Mouse (Mus musculus): ENCODE results near the gene Dcdc2a. TPM values are rescaled to one million over a fixed set of nuclear protein-coding genes. Genes with fewer than 3 reads are reported as not detected.

The Dcdc2a gene
- polyA plus RNA-seq, 1 experiment from 2014 or later, result 1.5 TPM

- peak overlapping the region; percentile 58 for H3K4me2 ChIP-seq (ENCODE audit: low read depth, low read length)
- H3K9ac ChIP-seq (replicated peaks), result no peak overlapping the region
- H3K4me1 ChIP-seq (ENCODE audit: insufficient read depth), result peaks cover 8% of the 10 kb centered on the region; the same call in 1 of the 2 replicates
- WGBS (ENCODE audit: insufficient replicate concordance), result 14% methylated on average over 15 of the region's 15 CpGs
- no peaks in the 10 kb centered on the region for H3K9me3 ChIP-seq (ENCODE audit: low read length)
- peak; percentile 68 for ATAC-seq
- H3K4me3 ChIP-seq (ENCODE audit: low read depth, low read length), result no peak overlapping the region; the same call in 1 of the 2 replicates
- no peak for TF ChIP-seq EP300 (IDR thresholded peaks at IDR 0.05; ENCODE audit: low read depth)
- TF ChIP-seq CTCF (IDR thresholded peaks at IDR 0.05; ENCODE audit: low read depth), result no peak
- no peaks in the 10 kb centered on the region for H3K27me3 ChIP-seq (ENCODE audit: insufficient read depth, low read length)
- peak; percentile 33 for DNase-seq
- no peaks in the 10 kb centered on the region for H3K36me3 ChIP-seq (replicated peaks; ENCODE audit: insufficient read depth, low read length)
- no peak overlapping the region; the same call in 1 of the 2 replicates for H3K27ac ChIP-seq (ENCODE audit: low read depth)
Measured at GRCm38 (mm10) chr13:25083144-25083572, 27.4 kb downstream of the Dcdc2a start.

GRCm38 (mm10) chr13:25085147-25085546 is 29.3 kb downstream of the Dcdc2a start:
- Histone ChIP-seq H3K4me3 (ENCODE audit: low read depth, low read length) (no peak overlapping the region), H3K4me2 (ENCODE audit: low read depth, low read length) (no peak overlapping the region), H3K36me3 (replicated peaks; ENCODE audit: insufficient read depth, low read length) (no peaks in the 10 kb centered on the region), H3K9me3 (ENCODE audit: low read length) (no peaks in the 10 kb centered on the region), H3K4me1 (ENCODE audit: insufficient read depth) (peaks cover 8% of the 10 kb centered on the region; the same call in 1 of the 2 replicates), H3K27ac (ENCODE audit: low read depth) (no peak overlapping the region), H3K27me3 (ENCODE audit: insufficient read depth, low read length) (no peaks in the 10 kb centered on the region), H3K9ac (replicated peaks) (no peak overlapping the region)
- TF ChIP-seq CTCF (IDR thresholded peaks at IDR 0.05; ENCODE audit: low read depth) (no peak), EP300 (IDR thresholded peaks at IDR 0.05; ENCODE audit: low read depth) (no peak)
- WGBS (ENCODE audit: insufficient replicate concordance), result 83% methylated on average over 7 of the region's 7 CpGs
- DNase-seq, result no peak
- ATAC-seq, result no peak

GRCm38 (mm10) chr13:25091347-25091746 is 35.5 kb downstream of the Dcdc2a start:
- Histone ChIP-seq H3K9ac (replicated peaks) (no peak overlapping the region), H3K9me3 (ENCODE audit: low read length) (no peaks in the 10 kb centered on the region), H3K4me2 (ENCODE audit: low read depth, low read length) (no peak overlapping the region), H3K36me3 (replicated peaks; ENCODE audit: insufficient read depth, low read length) (no peaks in the 10 kb centered on the region), H3K27me3 (ENCODE audit: insufficient read depth, low read length) (no peaks in the 10 kb centered on the region), H3K27ac (ENCODE audit: low read depth) (no peak overlapping the region), H3K4me3 (ENCODE audit: low read depth, low read length) (no peak overlapping the region), H3K4me1 (ENCODE audit: insufficient read depth) (no peaks in the 10 kb centered on the region)
- TF ChIP-seq EP300 (IDR thresholded peaks at IDR 0.05; ENCODE audit: low read depth) (no peak), CTCF (IDR thresholded peaks at IDR 0.05; ENCODE audit: low read depth) (no peak)
- ATAC-seq, result no peak
- 69% methylated on average over 5 of the region's 5 CpGs for WGBS (ENCODE audit: insufficient replicate concordance)
- no peak for DNase-seq

GRCm38 (mm10) chr13:25093776-25094175 is 38.0 kb downstream of the Dcdc2a start:
- ATAC-seq, result no peak
- WGBS (ENCODE audit: insufficient replicate concordance), result 57% methylated on average over 4 of the region's 4 CpGs

GRCm38 (mm10) chr13:25094381-25094780 is 38.6 kb downstream of the Dcdc2a start:
- H3K4me1 ChIP-seq (ENCODE audit: insufficient read depth), result no peaks in the 10 kb centered on the region
- no peaks in the 10 kb centered on the region for H3K9me3 ChIP-seq (ENCODE audit: low read length)
- DNase-seq (peak; percentile 37), ATAC-seq (peak; percentile 85)
- H3K9ac ChIP-seq (replicated peaks), result no peak overlapping the region
- no peaks in the 10 kb centered on the region for H3K36me3 ChIP-seq (replicated peaks; ENCODE audit: insufficient read depth, low read length)
- no peak for TF ChIP-seq CTCF (IDR thresholded peaks at IDR 0.05; ENCODE audit: low read depth)
- TF ChIP-seq EP300 (IDR thresholded peaks at IDR 0.05; ENCODE audit: low read depth), result no peak
- H3K4me2 ChIP-seq (ENCODE audit: low read depth, low read length), result no peak overlapping the region
- WGBS (ENCODE audit: insufficient replicate concordance), result 62% methylated on average over 4 of the region's 4 CpGs
- H3K27me3 ChIP-seq (ENCODE audit: insufficient read depth, low read length), result no peaks in the 10 kb centered on the region
- H3K27ac ChIP-seq (ENCODE audit: low read depth), result no peak overlapping the region
- no peak overlapping the region for H3K4me3 ChIP-seq (ENCODE audit: low read depth, low read length)

More at GRCm38 (mm10) chr13:25093776-25094175, 38.0 kb downstream of the Dcdc2a start:
- Histone ChIP-seq H3K27ac (ENCODE audit: low read depth) (no peak overlapping the region), H3K36me3 (replicated peaks; ENCODE audit: insufficient read depth, low read length) (no peaks in the 10 kb centered on the region), H3K9me3 (ENCODE audit: low read length) (no peaks in the 10 kb centered on the region), H3K27me3 (ENCODE audit: insufficient read depth, low read length) (no peaks in the 10 kb centered on the region), H3K9ac (replicated peaks) (no peak overlapping the region), H3K4me3 (ENCODE audit: low read depth, low read length) (no peak overlapping the region), H3K4me2 (ENCODE audit: low read depth, low read length) (no peak overlapping the region), H3K4me1 (ENCODE audit: insufficient read depth) (no peaks in the 10 kb centered on the region)
- no peak for DNase-seq
- TF ChIP-seq CTCF (IDR thresholded peaks at IDR 0.05; ENCODE audit: low read depth) (no peak), EP300 (IDR thresholded peaks at IDR 0.05; ENCODE audit: low read depth) (no peak)

- H3K27ac ChIP-seq (ENCODE audit: low read depth), result no peak overlapping the region
- ATAC-seq (no peak), DNase-seq (no peak)
- peak overlapping the region; percentile 48; the same call in 1 of the 2 replicates for H3K9ac ChIP-seq (replicated peaks)
- H3K36me3 ChIP-seq (replicated peaks; ENCODE audit: insufficient read depth, low read length), result no peaks in the 10 kb centered on the region
- WGBS (ENCODE audit: insufficient replicate concordance), result 61% methylated on average over 8 of the region's 8 CpGs
- no peaks in the 10 kb centered on the region for H3K4me1 ChIP-seq (ENCODE audit: insufficient read depth)
- no peaks in the 10 kb centered on the region for H3K9me3 ChIP-seq (ENCODE audit: low read length)
- H3K27me3 ChIP-seq (ENCODE audit: insufficient read depth, low read length), result no peaks in the 10 kb centered on the region
- TF ChIP-seq CTCF (IDR thresholded peaks at IDR 0.05; ENCODE audit: low read depth) (no peak), EP300 (IDR thresholded peaks at IDR 0.05; ENCODE audit: low read depth) (no peak)
- peak overlapping the region; percentile 54 for H3K4me2 ChIP-seq (ENCODE audit: low read depth, low read length)
- 0 out of 2 replicates have a peak overlapping the region, but pooled peaks have one; percentile 20 for H3K4me3 ChIP-seq (ENCODE audit: low read depth, low read length)
Measured at GRCm38 (mm10) chr13:25097348-25097747, 41.5 kb downstream of the Dcdc2a start.
